Mouse (Mus musculus) CH12.LX (cell line): ENCODE measurements around the gene Fzd5.

Experiments used
- CTCF ChIP-seq, 2 experiments: IDR thresholded peaks in 1 of 2; conservative IDR thresholded peaks in 1 of 2; 2 replicates each; pipeline ENCODE4 v1.5.1; 2011 to 2012; ENCODE audit warnings: low read depth in 2 of 2, low read length in 2 of 2, improper control_type of control experiment in 1 of 2, inconsistent platforms in 1 of 2, mild to moderate bottlenecking in 1 of 2, moderate library complexity in 1 of 2
- EP300 ChIP-seq: IDR thresholded peaks from 2 replicates; pipeline ENCODE4 v1.6.1; 2011; ENCODE audit warnings: low read length, improper control_type of control experiment
- ETS1 ChIP-seq: conservative IDR thresholded peaks from 2 replicates; pipeline ENCODE4 v1.6.1; 2012; ENCODE audit warnings: low read depth, mild to moderate bottlenecking, inconsistent platforms, low read length, improper control_type of control experiment, moderate library complexity
- MAZ ChIP-seq: IDR thresholded peaks from 2 replicates; pipeline ENCODE4 v1.6.1; 2012; ENCODE audit warnings: low read depth, mild to moderate bottlenecking, inconsistent platforms, low read length, improper control_type of control experiment, moderate library complexity
- MXI1 ChIP-seq: IDR thresholded peaks from 2 replicates; pipeline ENCODE4 v1.6.1; 2011; ENCODE audit warnings: mild to moderate bottlenecking, low read depth, low read length, improper control_type of control experiment
- POLR2A ChIP-seq: IDR thresholded peaks from 2 replicates; pipeline ENCODE4 v1.6.1; 2011; ENCODE audit warnings: low read depth, mild to moderate bottlenecking, improper control_type of control experiment, low read length
- RAD21 ChIP-seq: IDR thresholded peaks from 2 replicates; pipeline ENCODE4 v1.6.1; 2011; ENCODE audit warnings: low read depth, mild to moderate bottlenecking, low read length, improper control_type of control experiment, moderate library complexity
- SMC3 ChIP-seq: IDR thresholded peaks from 2 replicates; pipeline ENCODE4 v1.6.1; 2011; ENCODE audit warnings: low read depth, low read length, improper control_type of control experiment
- USF1 ChIP-seq: IDR thresholded peaks from 2 replicates; pipeline ENCODE4 v1.6.1; 2014; ENCODE audit warnings: low read depth, mild to moderate bottlenecking, inconsistent platforms, low read length, improper control_type of control experiment

DNA sequence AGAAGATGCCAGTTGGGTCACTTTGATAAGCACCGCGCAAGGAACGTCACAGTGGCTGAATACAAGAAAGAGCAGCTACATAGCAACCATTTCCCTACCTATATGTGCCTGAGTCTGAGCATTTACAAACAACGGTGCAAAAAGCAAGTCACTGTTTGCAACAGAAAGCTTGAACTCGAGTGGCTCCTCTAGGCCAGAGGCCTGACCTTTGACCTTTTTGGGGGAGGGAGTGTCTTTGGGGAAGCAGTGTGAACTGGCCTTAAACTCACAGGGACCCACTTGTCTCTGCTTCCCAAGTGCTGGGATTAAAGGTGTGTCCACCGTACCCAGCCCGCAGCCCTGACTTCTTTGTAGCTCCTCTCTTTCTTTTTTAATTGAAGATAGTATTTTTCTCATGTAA lies 16.1 kb upstream of the Fzd5 start:
- TF ChIP-seq MXI1 (no peak), USF1 (no peak), CTCF (conservative IDR thresholded peaks at IDR 0.05 in 1 of 2, IDR thresholded peaks at IDR 0.05 in 1 of 2; ENCODE audit: low read depth in 2 of 2, low read length in 2 of 2) (no peak), MAZ (no peak), POLR2A (no peak), ETS1 (no peak), RAD21 (no peak), SMC3 (no peak), EP300 (no peak)
